Mouse (Mus musculus) cerebellum, adult 2 months (tissue): ENCODE measurements at regions not wholly inside any gene's neighbourhood (a gene's known extent, or its start where the extent isn't known, plus 50 kb on each side); places are given as distances from the start of the nearest gene placed in this dataset.

Source experiments
- DNase-seq, 2 experiments: peaks; one replicate each; pipeline ENCODE4 v3.0.0; 2021
- H3K27ac ChIP-seq: fragments of 200-500 bp; 2 replicates; pipeline ENCODE4 v1.5.1; 2012; ENCODE audit warnings: low read length, control low read depth, inconsistent platforms; ENCODE audit not compliant: insufficient read depth
- H3K27me3 ChIP-seq: fragments of 200-500 bp; 2 replicates; pipeline ENCODE4 v1.6.1; 2012; ENCODE audit warnings: inconsistent platforms, mild to moderate bottlenecking, low read length, moderate library complexity; ENCODE audit not compliant: control insufficient read depth, insufficient read depth
- H3K4me1 ChIP-seq: fragments of 200-500 bp; 2 replicates; pipeline ENCODE4 v1.6.1; 2011; ENCODE audit warnings: low read length; ENCODE audit not compliant: control insufficient read depth, insufficient read depth
- H3K4me3 ChIP-seq: fragments of 200-500 bp; replicated peaks from 2 replicates; pipeline ENCODE3; 2011; ENCODE audit warnings: mild to moderate bottlenecking, low read depth, low read length, control low read depth; ENCODE audit not compliant: insufficient read depth
- CTCF ChIP-seq: fragments of 200-500 bp; IDR thresholded peaks from 2 replicates; pipeline ENCODE4 v1.5.1; 2011; ENCODE audit warnings: low read depth, mild to moderate bottlenecking, control low read depth, low read length, moderate library complexity, borderline replicate concordance; ENCODE audit not compliant: insufficient read depth
- POLR2A ChIP-seq: fragments of 200-500 bp; IDR thresholded peaks from 2 replicates; pipeline ENCODE4 v1.6.1; 2011; ENCODE audit warnings: low read length, control low read depth, borderline replicate concordance; ENCODE audit not compliant: insufficient read depth
- WGBS: fragments of 180-500 bp; shearing (Covaris S2); methylation state at CpG from one replicate; pipeline ENCODE4 v1.1.7; 2018; 5-methylcytosine and 5-hydroxymethylcytosine counted together

DNA sequence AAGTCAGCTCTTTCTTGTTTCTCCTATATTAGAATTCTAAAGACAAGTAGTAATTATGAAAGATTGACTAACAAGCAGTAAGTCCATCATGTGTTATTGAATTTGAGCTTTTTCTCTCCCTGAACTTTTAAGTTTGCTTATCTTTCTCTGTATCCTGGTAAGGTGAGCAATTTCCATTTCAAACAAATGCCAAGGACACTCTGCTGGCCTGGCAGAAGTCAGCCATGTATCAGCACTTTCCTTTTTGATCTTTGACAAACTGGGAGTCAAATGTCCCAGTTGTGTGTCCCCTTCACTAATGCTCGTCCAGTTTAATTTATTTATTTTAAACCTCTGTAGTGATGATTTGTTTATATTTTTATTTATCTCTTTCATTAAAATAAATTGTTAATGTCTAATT lies 562.8 kb upstream of the Lrrn3 start:
- H3K4me3 ChIP-seq = no peak overlapping the region
- no peaks in the 10 kb centered on the region for H3K27me3 ChIP-seq
- H3K27ac ChIP-seq = no peak overlapping the region
- TF ChIP-seq POLR2A (no peak), CTCF (no peak)
- no peaks in the 10 kb centered on the region for H3K4me1 ChIP-seq
- whole genome bisulfite sequencing = 52% methylated on average over 1 of the region's 1 CpGs
- no peak for DNase-seq

DNA sequence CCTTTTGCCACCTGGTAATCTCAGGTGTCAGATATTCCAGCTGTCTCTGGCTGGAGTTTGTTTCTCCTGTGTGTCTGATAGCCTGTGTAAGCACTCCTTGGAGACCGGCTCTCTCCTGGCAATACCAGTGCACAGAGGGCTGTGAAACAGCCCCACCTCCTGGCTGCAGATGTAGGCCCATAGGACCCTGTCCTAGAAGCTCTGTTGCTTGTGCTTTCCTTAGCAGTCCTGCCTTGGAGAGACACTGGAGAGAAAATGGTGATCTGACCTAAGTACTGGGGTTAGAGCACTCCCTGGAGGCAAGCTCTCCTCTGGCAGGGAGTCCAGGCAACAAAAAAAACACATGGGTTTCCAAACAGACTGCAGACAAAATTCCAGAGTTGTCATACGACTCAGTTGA lies 541.6 kb upstream of the Lrrn3 start:
- 76% methylated on average over 2 of the region's 2 CpGs for WGBS
- Histone ChIP-seq H3K27me3 (no peaks in the 10 kb centered on the region), H3K27ac (no peak overlapping the region), H3K4me3 (no peak overlapping the region), H3K4me1 (no peaks in the 10 kb centered on the region)
- no peak for DNase-seq
- TF ChIP-seq CTCF (no peak), POLR2A (no peak)

DNA sequence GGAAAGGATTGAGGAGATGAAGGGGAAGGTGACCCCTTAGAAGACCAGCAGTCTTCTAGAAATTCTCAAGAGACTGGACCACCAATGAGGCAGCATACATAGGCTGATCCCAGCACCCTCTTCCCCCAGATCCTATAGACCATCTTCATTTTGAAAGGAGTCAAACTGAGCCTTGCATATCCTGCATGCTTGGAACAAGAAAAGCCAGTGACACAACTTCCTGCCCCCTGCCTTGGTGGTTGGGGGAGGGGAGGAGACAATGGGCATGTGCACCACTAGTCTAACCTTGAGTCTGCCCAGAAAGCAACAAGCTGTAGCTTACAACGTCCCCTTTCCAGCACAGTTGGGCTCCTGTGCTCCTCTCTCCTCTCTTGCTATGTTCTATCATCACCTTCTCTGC lies 531.3 kb upstream of the Lrrn3 start:
- no peak overlapping the region for H3K4me3 ChIP-seq
- no peak for TF ChIP-seq POLR2A
- no peak overlapping the region for H3K27ac ChIP-seq
- H3K27me3 ChIP-seq = no peaks in the 10 kb centered on the region
- no peaks in the 10 kb centered on the region for H3K4me1 ChIP-seq
- WGBS = 58% methylated on average over 1 of the region's 1 CpGs
- DNase-seq = no peak

- Histone ChIP-seq H3K27me3 (no peaks in the 10 kb centered on the region), H3K27ac (no peak overlapping the region), H3K4me3 (no peak overlapping the region), H3K4me1 (no peaks in the 10 kb centered on the region)
- TF ChIP-seq CTCF = no peak
- no peak for TF ChIP-seq POLR2A
- WGBS = 69% methylated on average over 3 of the region's 3 CpGs
- no peak for DNase-seq
Measured at GRCm38 (mm10) chr12:42008827-42009383, 522.7 kb upstream of the Lrrn3 start.

GRCm38 (mm10) chr12:42006912-42007311 lies 520.7 kb upstream of the Lrrn3 start:
- Histone ChIP-seq H3K27ac (no peak overlapping the region), H3K4me1 (no peaks in the 10 kb centered on the region), H3K4me3 (no peak overlapping the region), H3K27me3 (no peaks in the 10 kb centered on the region)
- no peak for TF ChIP-seq POLR2A
- TF ChIP-seq CTCF = no peak
- 87% methylated on average over 2 of the region's 2 CpGs for WGBS
- DNase-seq = no peak
